Comparison of ENCODE assay signal across 8 mouse cellular contexts in the genomic region with DNA sequence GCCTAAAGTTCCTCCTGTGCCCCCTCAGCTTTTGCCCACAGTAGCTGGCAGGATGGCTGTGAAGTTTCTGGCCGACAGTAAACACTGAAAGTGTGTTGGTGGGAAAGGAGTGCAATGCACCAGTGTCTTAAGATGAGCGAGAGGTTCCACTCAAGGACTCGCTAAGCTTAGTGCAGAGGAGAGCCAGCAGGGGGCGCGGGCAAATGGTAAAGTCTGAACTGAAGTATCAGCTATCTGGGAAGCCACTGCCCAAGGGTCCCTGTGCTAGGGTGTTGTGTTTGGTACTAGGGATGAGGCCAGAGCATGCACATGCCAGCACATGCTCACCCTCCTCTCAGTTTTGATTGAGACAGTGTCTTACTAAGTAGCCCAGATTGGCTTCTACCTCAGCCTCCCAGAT.
DNase-seq lines count a peak whose midpoint lies in the region; ATAC-seq lines count a peak whose summit lies in the region.

No protein-coding gene starts in this region.

- no peaks in the 10 kb centered on the region for H3K27me3 ChIP-seq in embryonic facial prominence, embryonic 14.5 days (replicated peaks; ENCODE audit: control insufficient read depth, insufficient read depth, low read length)

- H3K9me3 ChIP-seq in embryonic facial prominence, embryonic 14.5 days (ENCODE audit: control insufficient read depth, low read length) = no peaks in the 10 kb centered on the region

- H3K9ac ChIP-seq in embryonic facial prominence, embryonic 14.5 days (ENCODE audit: low read depth, low read length) = no peak overlapping the region

- DNase-seq in CD8-positive naive resting alpha-beta T cell, adult 2 months (ENCODE audit: low read depth in 2 of 2, low spot score in 2 of 2) = peak; percentile 68 to 80
- peak; percentile 89 for DNase-seq in adrenal gland, postnatal 14 days
- peak; percentile 90 for DNase-seq in embryonic facial prominence, embryonic 14.5 days (ENCODE audit: low spot score)
- peak; percentile 85 to 87 for DNase-seq in heart, postnatal 14 days
- peak; percentile 95 for DNase-seq in kidney, postnatal 4 days
- DNase-seq in lung, postnatal 25 days (ENCODE audit: low spot score) = peak; percentile 82
- DNase-seq in retina, adult 2 months (ENCODE audit: low read depth, low spot score) = peak; percentile 28
- DNase-seq in thymus, postnatal 25 days = peak; percentile 89

- 3% methylated on average over 5 of the region's 5 CpGs for WGBS in embryonic facial prominence, embryonic 14.5 days

- intact Hi-C loops in heart, postnatal 14 days (cut with DNase I) = loop anchor here (1.0 to 5.0 kb wide), 3 partner anchors 25 to 146 kb away; no protein-coding TSS in a partner anchor

- no peak overlapping the region for H3K27ac ChIP-seq in embryonic facial prominence, embryonic 14.5 days (replicated peaks; ENCODE audit: low read depth, low read length)

- no peaks in the 10 kb centered on the region for H3K36me3 ChIP-seq in embryonic facial prominence, embryonic 14.5 days (ENCODE audit: control insufficient read depth, insufficient read depth, low read length)

- peak; percentile 77 for ATAC-seq in embryonic facial prominence, embryonic 14.5 days (ENCODE audit: low read depth)

- H3K4me3 ChIP-seq in embryonic facial prominence, embryonic 14.5 days (ENCODE audit: low read depth, low read length) = no peak overlapping the region

- H3K4me1 ChIP-seq in embryonic facial prominence, embryonic 14.5 days (ENCODE audit: control insufficient read depth, insufficient read depth, low read length) = peaks cover 16% of the 10 kb centered on the region

- no peak overlapping the region for H3K4me2 ChIP-seq in embryonic facial prominence, embryonic 14.5 days (ENCODE audit: low read depth, low read length)

Comparison
In these comparisons a context has a peak if more than half of its experiments do, and no peak if none do; other contexts are left out.
1. DNase-seq: peak in every context shown above with its lines; median percentile 95 in kidney, postnatal 4 days; 90 in embryonic facial prominence, embryonic 14.5 days; 89 in adrenal gland, postnatal 14 days; 89 in thymus, postnatal 25 days; 86 in heart, postnatal 14 days; 82 in lung, postnatal 25 days; 74 in CD8-positive naive resting alpha-beta T cell, adult 2 months; 28 in retina, adult 2 months.